Mouse (Mus musculus): ENCODE results near the gene Rgs9.

The Rgs9 gene

DNA sequence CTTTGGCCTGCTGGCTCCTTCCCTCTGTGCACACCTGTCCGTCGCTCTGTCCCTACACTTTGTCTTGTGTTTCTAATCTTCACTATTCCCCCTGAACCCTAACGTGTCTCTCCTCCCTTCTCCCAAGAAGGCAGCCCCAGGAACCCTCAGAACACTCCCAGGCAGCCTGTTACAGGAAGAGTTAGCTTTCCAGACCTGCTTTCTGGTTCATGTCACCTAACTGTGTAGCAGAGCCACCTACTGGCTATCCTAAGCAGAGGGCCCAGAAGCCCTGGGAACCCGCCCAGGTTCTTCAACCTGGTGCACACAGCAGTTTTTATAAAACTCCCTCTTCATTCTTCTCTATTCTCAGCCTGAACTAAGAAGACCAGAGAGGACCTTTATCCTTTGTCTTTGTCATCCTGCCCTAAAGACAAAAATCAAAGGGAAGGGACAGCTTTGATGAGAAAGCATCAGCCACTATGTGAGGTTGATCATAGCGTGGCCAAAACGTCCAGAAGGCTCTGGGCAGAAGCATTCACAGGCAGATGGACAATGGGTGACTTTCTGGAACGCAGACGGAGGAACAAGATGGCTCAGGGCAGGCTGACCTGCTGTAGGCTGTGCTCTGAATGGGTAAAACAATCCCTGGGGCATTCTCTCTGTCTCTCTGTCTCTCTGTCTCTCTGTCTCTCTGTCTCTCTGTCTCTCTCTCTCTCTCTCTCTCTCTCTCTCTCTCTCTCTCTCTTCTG lies 119.0 kb downstream of the Rgs9 start:
- DNase-seq (ENCODE audit: low read depth, low spot score): no peak

DNA sequence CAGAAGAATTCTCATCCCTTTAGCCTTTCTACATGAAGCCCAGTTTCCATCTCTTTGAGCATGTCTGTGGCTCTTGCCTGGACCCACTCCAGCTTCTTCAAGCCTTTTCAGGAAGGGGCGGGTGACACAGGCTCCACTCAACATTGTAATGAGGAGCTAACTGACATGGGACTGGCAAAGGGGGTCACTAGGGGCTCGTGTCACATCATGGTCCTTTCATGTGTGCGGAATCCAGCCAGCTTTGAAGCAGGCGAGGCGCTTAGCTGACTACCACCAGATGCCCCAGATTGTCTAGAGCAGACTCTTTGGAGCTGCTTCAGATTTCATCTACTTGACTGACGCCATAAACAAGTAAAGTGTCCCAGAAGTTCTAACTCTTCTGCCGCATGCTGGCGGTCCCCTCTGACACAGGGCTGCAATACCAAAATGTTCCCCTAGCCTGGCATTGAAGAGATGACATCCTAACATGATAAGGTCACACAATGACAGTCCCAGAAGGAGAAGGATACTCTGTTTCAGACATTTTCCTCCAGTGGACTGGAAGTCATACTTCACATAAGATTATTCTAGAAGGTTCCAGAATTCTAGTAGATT lies 122.5 kb downstream of the Rgs9 start:
- DNase-seq (ENCODE audit: low read depth, low spot score): no peak
